Mouse (Mus musculus) 416B (cell line): ENCODE measurements at regions not wholly inside any gene's neighbourhood (a gene's known extent, or its start where the extent isn't known, plus 50 kb on each side); places are given as distances from the start of the nearest gene placed in this dataset.
"Not testable (repeated sequence)": the region's sequence is repeated elsewhere in the genome, so short reads cannot be mapped to it uniquely, and the experiment has no call there.

Experiments used
- DNase-seq: peaks from one replicate; pipeline ENCODE4 v3.0.0; 2011; ENCODE audit warnings: low read depth

GRCm38 (mm10) chr9:51661911-51662310 lies 103.2 kb upstream of the Arhgap20 start:
- no peak for DNase-seq

GRCm38 (mm10) chr9:51664353-51664752 lies 100.8 kb upstream of the Arhgap20 start:
- no peak for DNase-seq

- no peak for DNase-seq
Measured at GRCm38 (mm10) chr9:51664876-51665275, 100.3 kb upstream of the Arhgap20 start.

GRCm38 (mm10) chr9:51668976-51669375 lies 96.2 kb upstream of the Arhgap20 start:
- DNase-seq = not testable (repeated sequence)

- no peak for DNase-seq
Measured at GRCm38 (mm10) chr9:51670531-51670930, 94.6 kb upstream of the Arhgap20 start.

- DNase-seq = no peak
Measured at GRCm38 (mm10) chr9:51686536-51686935, 78.6 kb upstream of the Arhgap20 start.

- DNase-seq = no peak
Measured at GRCm38 (mm10) chr9:51714326-51714725, 50.8 kb upstream of the Arhgap20 start.
